Mouse (Mus musculus) layer of hippocampus, adult 9-10 months (tissue): Measurements from ENCODE around the gene Hoxd8.

Experiments
- DNase-seq: peaks from one replicate; pipeline ENCODE4 v3.0.0; 2022; ENCODE audit warnings: low spot score

Hoxd8 gene

DNA sequence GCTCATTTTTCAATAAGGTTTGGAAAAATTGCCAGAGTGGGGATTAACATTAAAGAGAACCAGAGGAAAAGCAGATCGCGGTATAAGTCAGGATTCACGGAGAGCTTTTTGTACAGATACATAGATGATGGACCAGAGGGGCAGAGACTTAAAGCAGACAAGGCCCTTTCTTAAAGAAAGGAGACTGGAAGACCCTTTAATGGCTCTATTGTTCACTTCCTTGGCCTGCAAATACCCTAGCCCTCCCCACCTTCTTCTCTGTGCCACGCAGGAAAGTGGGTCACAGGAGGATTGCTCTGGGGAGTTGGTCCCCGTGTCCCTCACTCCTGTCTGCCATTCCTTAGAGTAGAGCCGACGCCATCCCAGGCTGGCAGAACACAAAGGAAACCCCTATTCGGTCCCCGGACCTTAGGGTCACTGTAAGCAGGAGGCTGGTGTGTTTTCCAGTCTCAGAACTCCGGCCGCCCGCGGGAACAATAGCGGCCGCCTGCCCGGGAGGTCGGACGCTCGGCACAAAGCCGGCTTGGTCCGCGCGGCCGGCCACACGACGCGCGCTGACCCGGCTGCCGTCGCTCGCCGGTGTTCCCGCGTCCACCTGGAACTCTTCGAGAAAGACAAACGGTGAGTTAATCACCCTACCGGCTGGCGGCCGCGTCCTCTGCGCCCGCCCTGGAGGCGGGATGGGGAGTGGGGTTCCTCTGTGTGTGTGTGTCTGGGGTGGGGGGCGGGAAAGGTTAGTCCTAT is 48.2 kb downstream of the Hoxd8 start:
- DNase-seq = no peak

DNA sequence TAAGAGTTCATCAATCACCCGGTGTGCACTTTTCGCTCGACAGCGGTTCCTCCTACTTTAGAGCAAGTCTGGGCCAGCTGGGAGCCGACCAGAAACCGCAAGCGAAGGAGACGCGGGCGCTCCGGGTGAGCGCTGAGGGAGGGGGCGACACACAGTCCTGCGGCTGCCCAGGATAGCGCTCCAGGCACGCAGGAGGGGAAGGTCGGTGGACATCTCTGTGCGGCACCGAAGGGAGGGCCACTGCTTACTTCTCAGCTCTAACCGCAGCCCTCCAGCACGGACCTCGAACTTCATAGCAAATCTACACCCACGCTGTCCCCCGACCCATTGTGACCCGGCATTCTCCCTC is 48.7 kb downstream of the Hoxd8 start:
- DNase-seq = no peak

- no peak for DNase-seq
Observed at GRCm38 (mm10) chr2:74753711-74754110, 49.3 kb downstream of the Hoxd8 start.
